Comparison of ENCODE assay signal across 14 mouse cellular contexts in the genomic region with DNA sequence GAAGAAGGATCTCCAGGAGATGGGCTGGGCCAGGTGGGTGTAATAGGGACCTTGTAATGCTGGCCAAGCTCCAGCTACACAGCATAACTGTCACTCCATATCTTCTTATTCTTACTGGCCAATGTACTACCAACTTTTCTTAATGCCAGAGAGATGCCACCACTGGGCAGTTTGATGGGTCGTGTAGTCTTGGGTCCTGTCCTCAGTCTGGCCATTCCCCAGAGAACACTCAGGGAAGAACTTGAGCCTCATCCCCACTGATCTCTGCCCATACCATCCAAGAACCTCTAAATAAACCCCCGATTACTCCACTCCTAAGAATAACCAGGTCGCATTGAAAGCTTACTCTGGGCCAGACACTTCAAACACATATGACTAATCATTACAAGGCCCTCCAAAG.
DNase-seq lines count a peak whose midpoint lies in the region.
"Had no signal": no experiment of that assay in that cellular context is flagged by ENCODE, and none has a peak within 500 bp of the region (broad histone marks: within the 10 kb centered on the region; RNA-seq: fewer than 3 reads in every experiment).

No protein-coding gene starts in this region.

- intact Hi-C loops in gastrocnemius, postnatal 14 days (cut with DNase I; ENCODE audit: low total_unique reads): no loop called here

- DNase-seq in gastrocnemius, adult 18-20 months (ENCODE audit: low spot score): peak; percentile 51
- DNase-seq in gastrocnemius, postnatal 4 days (ENCODE audit: low spot score in 2 of 2): no peak
- peak; percentile 14 to 38 for DNase-seq in gastrocnemius, adult 8-10 months (ENCODE audit: low spot score in 2 of 2)
- DNase-seq in gastrocnemius, postnatal 14 days: no peak
- peak; percentile 42 for DNase-seq in gastrocnemius, postnatal 25 days
- no peak for DNase-seq in lung, postnatal 10 days
- DNase-seq: adrenal gland, adult 8-10 months; adrenal gland, postnatal 14 days; adrenal gland, postnatal 36 days; cerebellum, adult 11-12 months; cerebellum, adult 2 months; cerebellum, adult 9-10 months; cerebellum, postnatal 10 days; cerebellum, postnatal 25 days had no signal

Comparison
In these comparisons a context has a peak if more than half of its experiments do, and no peak if none do; other contexts are left out.
1. DNase-seq: peak in gastrocnemius, adult 18-20 months (single experiment), gastrocnemius, adult 8-10 months (2 of 2) and gastrocnemius, postnatal 25 days (single experiment); none in gastrocnemius, postnatal 4 days (0 of 2), gastrocnemius, postnatal 14 days (single experiment) and lung, postnatal 10 days (single experiment).